Mouse (Mus musculus): ENCODE results near the gene Rpl4. TPM values are rescaled to one million over a fixed set of nuclear protein-coding genes. Genes with fewer than 3 reads are reported as not detected.
"Not testable (repeated sequence)": the region's sequence is repeated elsewhere in the genome, so short reads cannot be mapped to it uniquely, and the experiment has no call there.

Gene Rpl4
- polyA plus RNA-seq (2012; rRNA removed): 232 and 320 TPM in 2 replicates

DNA sequence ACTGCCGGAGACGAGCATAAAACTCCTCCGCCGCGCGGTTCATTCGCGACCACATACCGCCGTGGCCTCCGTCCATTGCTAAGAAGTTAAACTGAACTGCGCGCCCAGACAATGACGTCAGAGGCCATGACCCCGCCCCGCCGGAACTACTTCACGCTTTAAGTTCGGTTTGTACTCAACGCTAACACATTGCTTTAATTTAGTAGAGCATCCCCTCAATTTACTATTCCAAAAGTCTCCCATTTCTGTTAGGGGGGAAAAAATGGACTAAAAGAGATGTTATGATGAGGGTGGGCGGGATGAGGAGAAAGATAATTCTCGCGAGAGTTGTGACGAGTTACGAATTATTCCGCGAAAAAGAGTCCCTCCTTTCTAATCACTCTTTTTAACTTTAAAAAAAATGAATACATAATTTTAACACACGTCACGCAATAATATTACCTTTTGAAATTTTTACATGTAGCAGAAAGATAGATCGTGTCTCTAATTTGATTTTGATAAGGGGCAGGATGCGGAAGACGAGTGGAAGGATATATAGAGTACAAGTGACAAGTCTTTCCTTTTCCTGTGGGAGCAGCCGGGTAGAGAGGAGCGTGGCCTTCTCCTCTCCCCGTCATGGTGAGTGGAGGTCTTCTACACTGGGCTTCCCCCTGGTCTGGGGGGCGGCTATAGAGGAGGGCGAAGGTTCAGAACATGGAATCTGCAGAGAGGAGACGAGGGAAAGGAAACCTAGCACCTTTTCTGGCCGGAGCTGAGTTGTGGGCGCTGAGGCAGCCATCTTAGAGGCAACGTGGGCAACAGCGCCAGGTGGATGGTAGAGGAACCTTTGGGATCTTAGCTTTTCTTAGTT lies at the start of gene Rpl4, which contains the start of gene Zwilch:
TSS of gene Rpl4 (plus strand) at position 560 of the 850 bp plus-strand sequence.
TSS of gene Zwilch (minus strand) at position 289 of the 850 bp plus-strand sequence.
- TF ChIP-seq POLR2A (IDR thresholded peaks at IDR 0.05; ENCODE audit: borderline replicate concordance, extremely low read depth, low read depth, low read length) (peak; percentile 98), CTCF (IDR thresholded peaks at IDR 0.05; ENCODE audit: insufficient read depth, low read length) (no peak)
- under 1% methylated on average over 42 of the region's 42 CpGs for whole genome bisulfite sequencing
- Histone ChIP-seq H3K4me1 (ENCODE audit: control insufficient read depth, insufficient read depth, low read length) (peaks cover 4% of the 10 kb centered on the region), H3K4me3 (replicated peaks; ENCODE audit: extremely low read depth, low read depth, low read length) (peak within 1 kb of the TSS; percentile 84)
- peak; percentile 83 for DNase-seq

DNA sequence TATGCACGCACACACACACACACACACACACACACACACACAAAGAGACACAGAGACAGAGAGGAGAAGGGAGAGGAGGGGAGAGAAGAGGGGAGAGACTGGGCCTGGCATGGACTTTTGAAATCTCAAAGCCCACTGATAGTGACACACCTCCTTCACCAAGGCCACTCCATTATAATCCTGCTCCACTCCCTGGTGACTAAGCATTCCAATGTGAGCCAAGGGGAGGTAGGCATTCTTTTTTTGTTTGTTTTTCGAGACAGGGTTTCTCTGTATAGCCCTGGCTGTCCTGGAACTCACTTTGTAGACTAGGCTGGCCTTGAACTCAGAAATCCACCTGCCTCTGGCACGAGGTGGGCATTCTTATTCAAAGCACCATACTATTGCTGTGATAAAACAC lies 48.3 kb upstream of the Rpl4 start:
- H3K4me3 ChIP-seq (replicated peaks; ENCODE audit: extremely low read depth, low read depth, low read length); DNase-seq; H3K4me1 ChIP-seq (ENCODE audit: control insufficient read depth, insufficient read depth, low read length): not testable (repeated sequence)
- WGBS: 75% methylated on average over 3 of the region's 3 CpGs

DNA sequence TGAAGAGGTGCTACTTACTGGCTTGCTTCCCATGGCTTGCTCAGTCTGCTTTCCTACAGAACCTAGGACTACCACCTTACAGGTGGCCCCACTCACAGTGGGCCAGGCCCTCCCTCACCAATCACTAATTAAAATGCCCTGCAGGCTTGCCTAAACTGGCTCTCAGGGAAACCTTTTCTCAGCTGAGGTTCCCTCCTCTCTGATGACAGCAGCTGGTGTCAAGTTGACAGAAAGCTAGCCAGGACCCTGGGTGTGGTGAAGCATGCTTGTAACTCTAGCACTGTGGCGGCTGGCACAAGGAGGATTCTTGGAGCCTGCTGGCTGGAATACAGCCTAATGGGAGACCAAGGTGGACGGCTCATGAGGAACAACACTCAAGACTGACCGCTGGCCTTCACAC lies 47.9 kb upstream of the Rpl4 start:
- DNase-seq: no peak
- Histone ChIP-seq H3K4me3 (replicated peaks; ENCODE audit: extremely low read depth, low read depth, low read length) (no peak overlapping the region), H3K4me1 (ENCODE audit: control insufficient read depth, insufficient read depth, low read length) (no peaks in the 10 kb centered on the region; the same call in 1 of the 2 replicates)
- WGBS: 46% methylated on average over 3 of the region's 3 CpGs
- TF ChIP-seq CTCF (IDR thresholded peaks at IDR 0.05; ENCODE audit: insufficient read depth, low read length) (no peak), POLR2A (IDR thresholded peaks at IDR 0.05; ENCODE audit: borderline replicate concordance, extremely low read depth, low read depth, low read length) (no peak)

DNA sequence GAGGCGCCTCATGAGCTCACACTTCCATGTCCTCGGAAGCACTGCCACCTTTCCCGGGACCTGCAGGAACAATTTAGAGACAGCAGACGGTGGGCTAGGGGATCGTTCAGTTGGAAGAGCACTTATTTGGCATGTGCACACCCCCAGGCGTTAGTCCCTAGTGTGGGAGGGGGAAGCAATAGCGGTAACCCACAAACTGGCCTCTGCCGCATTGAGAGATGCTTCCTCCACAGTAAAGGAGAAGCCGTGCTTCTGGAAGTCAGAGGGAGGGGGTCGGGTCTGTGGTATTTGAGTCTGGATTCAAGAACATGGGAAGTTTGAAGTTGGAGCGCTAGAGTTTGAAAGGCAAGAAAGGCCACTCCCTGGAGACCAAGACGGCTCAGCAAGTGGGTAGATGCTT lies 47.1 kb upstream of the Rpl4 start:
- TF ChIP-seq CTCF (IDR thresholded peaks at IDR 0.05; ENCODE audit: insufficient read depth, low read length) (no peak), POLR2A (IDR thresholded peaks at IDR 0.05; ENCODE audit: borderline replicate concordance, extremely low read depth, low read depth, low read length) (no peak)
- no peaks in the 10 kb centered on the region; the same call in 1 of the 2 replicates for H3K4me1 ChIP-seq (ENCODE audit: control insufficient read depth, insufficient read depth, low read length)
- DNase-seq: no peak
- H3K4me3 ChIP-seq (replicated peaks; ENCODE audit: extremely low read depth, low read depth, low read length): no peak overlapping the region
- WGBS: 33% methylated on average over 12 of the region's 12 CpGs

DNA sequence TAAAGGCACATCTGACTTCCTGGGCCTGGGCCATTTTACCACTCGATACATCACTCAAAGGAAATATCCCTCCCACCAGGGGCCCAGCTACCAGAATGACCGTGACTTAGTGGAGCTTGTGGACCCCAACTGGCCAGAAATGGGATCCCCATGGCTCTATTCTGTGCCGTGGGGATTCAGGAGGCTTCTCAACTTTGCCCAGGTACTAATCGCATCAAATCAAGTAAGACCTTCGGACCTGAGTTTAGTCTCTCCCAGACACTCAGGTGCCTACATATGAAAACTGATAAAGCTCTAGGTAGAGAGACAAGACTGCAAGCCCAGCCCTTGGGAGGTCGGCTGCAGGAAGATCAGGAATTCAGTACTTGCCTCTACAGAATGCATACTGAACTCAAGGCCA lies 41.6 kb upstream of the Rpl4 start:
- no peak for DNase-seq
- Histone ChIP-seq H3K4me3 (replicated peaks; ENCODE audit: extremely low read depth, low read depth, low read length) (no peak overlapping the region), H3K4me1 (ENCODE audit: control insufficient read depth, insufficient read depth, low read length) (no peaks in the 10 kb centered on the region)
- TF ChIP-seq CTCF (IDR thresholded peaks at IDR 0.05; ENCODE audit: insufficient read depth, low read length) (no peak), POLR2A (IDR thresholded peaks at IDR 0.05; ENCODE audit: borderline replicate concordance, extremely low read depth, low read depth, low read length) (no peak)
- 80% methylated on average over 6 of the region's 6 CpGs for whole genome bisulfite sequencing

DNA sequence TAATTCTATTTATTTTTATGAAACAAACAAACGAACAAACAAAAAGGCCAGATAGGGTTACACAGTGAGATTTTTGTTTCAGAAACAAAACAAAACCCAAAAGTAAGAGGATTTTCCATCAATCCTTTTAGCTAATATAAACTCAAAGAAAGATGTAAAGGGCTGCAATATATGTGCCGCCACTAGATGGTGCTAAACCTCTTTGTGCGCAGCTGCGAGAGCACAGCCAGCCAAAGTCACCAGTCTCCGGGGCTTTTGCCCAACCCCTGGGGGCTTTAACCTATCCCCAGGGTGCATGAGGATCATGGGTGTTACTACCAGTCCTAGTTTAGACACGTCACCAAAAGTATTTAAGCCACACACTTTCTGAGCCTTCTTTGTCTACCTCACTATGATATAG lies 34.3 kb upstream of the Rpl4 start:
- WGBS: 3% methylated on average over 6 of the region's 6 CpGs
- TF ChIP-seq CTCF (IDR thresholded peaks at IDR 0.05; ENCODE audit: insufficient read depth, low read length): peak; percentile 62
- peak; percentile 49 for DNase-seq
- H3K4me1 ChIP-seq (ENCODE audit: control insufficient read depth, insufficient read depth, low read length); H3K4me3 ChIP-seq (replicated peaks; ENCODE audit: extremely low read depth, low read depth, low read length): not testable (repeated sequence)

DNA sequence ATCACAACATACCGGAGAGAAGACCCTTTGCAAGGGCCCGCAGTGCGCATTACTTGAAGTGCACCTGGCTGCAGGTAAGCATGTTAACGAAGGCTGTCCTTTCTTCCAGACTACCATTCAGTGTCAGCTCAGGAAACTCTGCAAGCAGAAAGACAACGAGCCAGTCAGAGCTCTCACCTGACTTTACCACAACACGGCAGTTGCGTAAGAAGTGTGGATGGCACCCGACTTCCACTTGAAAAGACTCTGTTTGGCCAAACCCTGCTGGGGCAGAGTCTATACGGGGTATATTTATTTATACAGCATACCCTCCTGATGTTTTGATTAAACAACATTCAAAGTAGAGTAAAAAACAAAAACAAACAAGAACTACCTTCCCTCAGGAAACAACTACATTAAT lies 33.3 kb upstream of the Rpl4 start:
- TF ChIP-seq CTCF (IDR thresholded peaks at IDR 0.05; ENCODE audit: insufficient read depth, low read length) (no peak), POLR2A (IDR thresholded peaks at IDR 0.05; ENCODE audit: borderline replicate concordance, extremely low read depth, low read depth, low read length) (no peak)
- WGBS: 70% methylated on average over 9 of the region's 9 CpGs
- no peak for DNase-seq
- Histone ChIP-seq H3K4me3 (replicated peaks; ENCODE audit: extremely low read depth, low read depth, low read length) (no peak overlapping the region), H3K4me1 (ENCODE audit: control insufficient read depth, insufficient read depth, low read length) (no peaks in the 10 kb centered on the region)

DNA sequence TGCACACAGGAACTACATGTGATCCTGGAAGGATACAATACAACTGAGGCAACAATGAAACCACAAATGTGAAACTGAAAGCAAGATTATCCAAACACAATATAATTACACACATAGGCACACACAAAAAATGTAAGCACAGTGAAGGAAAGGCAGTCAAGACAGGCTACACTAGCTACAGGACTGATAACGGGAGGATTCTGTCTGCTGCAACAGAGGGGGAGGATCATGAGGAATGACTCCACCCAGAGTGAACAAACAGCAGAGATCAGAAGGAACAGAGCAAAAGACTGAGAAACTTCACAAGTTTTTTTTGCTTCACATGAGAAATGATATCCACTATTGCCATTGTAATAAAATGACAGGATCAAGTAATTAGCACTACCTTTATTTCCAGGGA lies 16.5 kb upstream of the Rpl4 start:
- TF ChIP-seq CTCF (IDR thresholded peaks at IDR 0.05; ENCODE audit: insufficient read depth, low read length) (no peak), POLR2A (IDR thresholded peaks at IDR 0.05; ENCODE audit: borderline replicate concordance, extremely low read depth, low read depth, low read length) (no peak)
- no peak for DNase-seq
- 53% methylated on average over 1 of the region's 1 CpGs for WGBS
- no peaks in the 10 kb centered on the region for H3K4me1 ChIP-seq (ENCODE audit: control insufficient read depth, insufficient read depth, low read length)
- no peak overlapping the region for H3K4me3 ChIP-seq (replicated peaks; ENCODE audit: extremely low read depth, low read depth, low read length)

DNA sequence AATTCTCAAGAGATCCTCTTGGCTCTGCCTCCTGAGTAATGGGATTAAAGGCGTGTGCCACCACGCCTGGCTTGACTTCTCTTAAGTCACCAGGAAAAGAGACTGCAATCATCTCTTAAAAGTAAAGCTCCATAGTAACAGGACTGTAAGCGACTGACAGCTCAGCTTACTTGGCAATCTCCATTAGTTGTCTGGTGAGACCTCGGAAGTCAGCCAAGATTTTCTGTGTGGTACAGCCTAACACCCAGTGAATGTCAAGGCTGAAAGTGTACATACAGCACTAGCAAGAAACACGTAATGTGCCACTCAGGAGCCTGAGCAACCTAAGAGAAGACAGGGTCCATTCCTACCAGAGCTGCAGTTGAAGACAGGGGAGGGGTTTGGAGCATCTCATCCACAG lies 12.7 kb upstream of the Rpl4 start:
- 95% methylated on average over 5 of the region's 5 CpGs for WGBS
- DNase-seq: no peak
- Histone ChIP-seq H3K4me3 (replicated peaks; ENCODE audit: extremely low read depth, low read depth, low read length) (no peak overlapping the region), H3K4me1 (ENCODE audit: control insufficient read depth, insufficient read depth, low read length) (no peaks in the 10 kb centered on the region)
- TF ChIP-seq POLR2A (IDR thresholded peaks at IDR 0.05; ENCODE audit: borderline replicate concordance, extremely low read depth, low read depth, low read length): no peak
- TF ChIP-seq CTCF (IDR thresholded peaks at IDR 0.05; ENCODE audit: insufficient read depth, low read length): no peak

DNA sequence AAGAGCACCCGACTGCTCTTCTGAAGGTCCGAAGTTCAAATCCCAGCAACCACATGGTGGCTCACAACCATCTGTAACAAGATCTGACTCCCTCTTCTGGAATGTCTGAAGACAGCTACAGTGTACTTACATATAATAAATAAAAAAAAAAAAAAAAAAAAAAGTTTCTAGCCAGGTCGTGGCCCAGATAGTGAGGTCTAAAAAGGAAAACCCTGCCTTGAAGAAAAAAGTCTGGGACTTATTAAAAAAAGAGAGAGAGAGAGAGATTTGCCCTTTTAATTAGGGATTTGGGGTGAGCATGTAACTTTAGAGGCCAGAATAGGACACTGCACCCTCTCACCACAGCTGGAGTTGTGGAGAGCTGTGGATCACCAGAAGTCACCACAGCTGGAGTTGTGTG lies 3.2 kb upstream of the Rpl4 start:
- DNase-seq; H3K4me3 ChIP-seq (replicated peaks; ENCODE audit: extremely low read depth, low read depth, low read length); H3K4me1 ChIP-seq (ENCODE audit: control insufficient read depth, insufficient read depth, low read length): not testable (repeated sequence)
- WGBS: 87% methylated on average over 3 of the region's 3 CpGs
